Mouse (Mus musculus): Measurements from ENCODE around the gene Mul1.
A peak's percentile ranks its signal among the peaks of the same experiment; 100 is the strongest.

Gene Mul1

DNA sequence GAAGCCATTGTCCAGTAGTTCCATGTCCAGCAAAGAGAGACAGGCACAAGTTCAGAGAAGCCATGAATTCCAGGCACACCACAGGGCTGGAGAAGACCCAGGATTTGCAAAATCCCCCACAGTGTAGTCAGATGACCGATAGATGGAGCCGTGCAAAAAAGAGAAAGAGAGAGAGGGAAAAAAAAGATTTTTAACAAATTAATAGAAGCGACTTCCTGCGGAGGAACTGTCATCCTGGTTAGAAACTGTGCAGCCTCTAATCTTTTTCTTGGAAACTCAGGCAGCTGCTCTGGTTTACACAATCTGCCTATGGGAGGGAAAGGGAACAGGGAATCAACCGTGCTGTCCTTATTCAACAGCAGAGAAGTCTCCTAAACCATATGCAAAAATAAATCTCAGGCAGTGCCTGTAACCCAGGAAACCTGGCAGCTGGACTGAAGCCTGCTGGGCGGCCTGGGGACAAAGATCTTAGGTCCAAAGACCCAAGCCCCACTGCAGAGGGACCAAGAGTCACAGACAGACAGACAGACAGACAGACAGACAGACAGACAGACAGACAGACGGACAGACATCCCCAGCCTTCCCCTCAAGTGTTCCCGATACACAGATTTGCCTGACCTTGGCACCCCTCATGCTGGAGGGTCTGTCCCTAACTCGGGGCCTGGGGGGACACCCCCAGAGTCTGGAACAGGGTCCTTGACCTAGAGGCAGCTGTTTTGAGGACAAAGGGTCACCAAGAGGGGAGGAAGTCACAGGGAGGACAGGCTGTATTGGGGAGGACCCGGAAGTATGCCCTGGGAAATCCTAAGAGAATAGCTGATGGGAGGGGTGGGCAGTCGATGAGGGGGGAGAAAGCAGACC, 28.7 kb downstream of the Mul1 start:
- DNase-seq = no peak

DNA sequence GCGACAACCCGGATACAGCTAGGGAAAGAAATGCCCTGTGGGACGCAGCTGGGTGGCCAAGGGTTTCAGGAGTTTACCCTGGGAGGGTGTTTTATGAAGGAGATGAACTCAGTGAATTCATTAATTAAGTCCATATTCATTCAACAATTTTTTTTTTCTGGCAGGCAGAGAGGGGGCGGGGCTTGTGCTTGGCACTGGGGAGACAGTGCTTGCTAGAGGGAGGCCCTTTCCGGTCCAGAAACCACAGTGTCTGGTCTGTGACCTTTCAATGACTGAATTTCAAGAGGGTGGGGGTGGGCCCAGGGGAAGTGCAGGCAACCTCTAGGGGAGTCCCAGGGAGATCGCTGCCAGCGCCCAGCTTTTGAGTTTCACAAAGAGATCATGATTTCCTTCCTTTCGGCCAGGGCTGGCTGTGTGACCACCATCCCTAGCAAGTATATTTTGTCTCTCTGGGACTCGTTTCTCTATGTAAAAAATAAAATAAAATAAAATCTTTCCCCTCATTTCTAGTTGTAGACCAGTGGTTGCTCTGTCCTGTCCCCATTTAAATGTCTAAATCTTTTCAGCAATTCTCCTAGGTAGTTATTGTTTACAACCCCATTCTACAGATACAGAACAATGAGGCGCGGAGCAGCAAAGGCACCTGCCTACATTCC, 29.5 kb downstream of the Mul1 start:
- peak; percentile 43 for DNase-seq

DNA sequence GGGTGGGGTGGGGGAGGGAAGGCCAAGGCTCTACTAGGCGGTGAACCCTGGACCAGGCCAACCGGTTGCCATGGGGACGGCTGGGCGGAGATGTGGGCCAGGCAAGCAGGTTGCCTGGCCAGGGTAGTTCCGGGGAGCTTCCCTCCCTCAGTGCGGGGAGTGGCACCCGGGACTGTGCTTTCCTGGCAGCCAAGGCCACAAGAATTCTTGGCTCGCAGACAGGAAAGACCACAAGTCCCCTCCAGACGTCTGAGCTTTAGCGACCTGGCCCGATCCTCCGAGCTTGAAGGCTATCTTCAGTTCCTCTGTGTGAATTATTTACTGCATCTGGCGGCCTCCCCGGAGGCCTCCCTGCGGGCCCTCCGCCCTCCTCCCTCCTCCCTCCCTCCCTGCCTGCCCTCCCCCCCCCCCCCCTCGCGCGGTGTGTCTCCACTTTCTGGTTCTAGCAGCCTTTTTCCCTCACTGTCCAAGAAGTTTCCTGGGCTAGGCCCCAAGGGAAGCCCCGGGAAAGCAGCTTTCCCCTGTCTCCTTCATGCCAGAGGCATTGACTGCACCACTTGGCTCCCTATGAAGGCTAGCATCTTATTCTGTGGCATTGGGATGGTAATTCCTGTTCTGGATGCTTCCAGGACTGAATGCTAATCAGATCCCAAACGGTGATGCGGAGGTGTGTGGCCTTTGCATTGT, 30.3 kb downstream of the Mul1 start:
- no peak for DNase-seq

DNA sequence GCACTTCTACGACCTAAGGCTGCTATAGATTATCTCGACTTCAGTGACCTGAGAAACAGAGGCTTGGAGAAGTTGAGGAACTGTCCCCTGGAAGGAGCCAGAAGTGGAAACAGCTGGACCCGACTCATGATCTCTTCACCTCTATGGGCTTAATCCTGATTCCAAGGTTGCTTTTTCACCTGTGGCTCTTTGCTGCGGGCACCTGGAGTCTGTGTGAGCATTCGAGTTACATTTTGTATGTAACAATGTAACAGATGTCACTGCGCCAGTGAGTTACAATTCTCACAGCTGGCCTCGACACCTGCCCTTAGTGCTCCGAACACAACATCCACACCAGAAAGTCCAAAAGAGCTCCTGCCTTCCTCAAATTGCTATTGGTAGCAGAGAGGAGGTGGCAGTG, 31.0 kb downstream of the Mul1 start:
- no peak for DNase-seq

DNA sequence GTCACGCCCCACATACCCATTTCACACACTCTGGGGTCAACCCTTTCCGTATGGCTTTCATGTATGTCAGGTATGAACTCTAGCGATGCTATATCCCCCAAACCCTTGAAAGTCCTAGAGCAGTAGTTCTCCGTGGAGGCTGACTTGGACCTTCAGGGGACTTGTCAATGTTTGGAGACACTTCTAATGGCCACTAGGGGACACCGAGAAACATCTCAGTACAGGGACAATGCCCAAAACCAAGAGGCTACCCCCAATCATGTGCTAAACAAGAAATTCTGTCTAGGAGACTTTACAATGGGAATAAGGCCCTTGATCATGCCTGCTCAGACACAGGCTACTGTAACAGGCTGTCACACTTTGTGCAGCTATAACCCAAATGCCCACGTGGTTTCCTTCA, 32.2 kb downstream of the Mul1 start:
- DNase-seq = no peak

DNA sequence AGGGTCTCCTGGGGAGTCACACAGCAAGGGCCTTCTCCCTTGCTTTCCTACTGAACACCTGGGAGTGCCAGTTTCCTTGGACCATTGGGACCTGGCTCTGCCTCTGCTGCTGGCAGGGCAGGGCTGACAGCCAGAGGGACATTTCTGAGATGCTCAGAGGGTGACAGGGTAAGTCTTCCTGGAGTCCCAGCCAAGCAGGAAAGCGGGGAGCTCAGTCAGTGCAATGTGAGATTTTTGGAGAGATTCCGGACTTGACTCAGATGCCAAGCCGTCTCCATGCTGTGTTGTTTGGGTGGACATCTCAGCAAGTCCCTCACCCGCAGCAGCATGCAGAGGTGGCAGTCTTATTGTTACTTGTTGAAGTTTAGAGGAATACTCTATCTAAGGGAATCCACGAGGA, 33.0 kb downstream of the Mul1 start:
- no peak for DNase-seq

DNA sequence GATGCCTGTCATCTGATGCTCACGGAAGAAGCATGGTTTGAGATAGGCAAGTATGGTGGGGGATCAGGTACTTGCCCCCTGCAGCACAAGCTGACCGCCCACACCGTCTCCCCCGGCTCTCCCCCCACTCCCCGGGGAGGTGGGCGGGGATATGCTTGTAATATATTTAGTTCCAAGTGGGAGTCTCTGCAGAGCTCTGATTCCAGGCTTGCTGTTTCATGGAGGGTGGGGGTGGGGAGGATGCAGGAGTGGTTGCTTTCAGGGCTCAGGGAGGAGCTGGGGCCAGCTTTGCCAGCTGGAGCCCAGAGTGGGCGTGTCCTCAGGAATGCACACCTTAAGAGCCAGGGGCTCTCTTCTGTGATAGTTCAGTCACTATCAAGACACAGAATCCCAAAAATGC, 34.6 kb downstream of the Mul1 start:
- no peak for DNase-seq

DNA sequence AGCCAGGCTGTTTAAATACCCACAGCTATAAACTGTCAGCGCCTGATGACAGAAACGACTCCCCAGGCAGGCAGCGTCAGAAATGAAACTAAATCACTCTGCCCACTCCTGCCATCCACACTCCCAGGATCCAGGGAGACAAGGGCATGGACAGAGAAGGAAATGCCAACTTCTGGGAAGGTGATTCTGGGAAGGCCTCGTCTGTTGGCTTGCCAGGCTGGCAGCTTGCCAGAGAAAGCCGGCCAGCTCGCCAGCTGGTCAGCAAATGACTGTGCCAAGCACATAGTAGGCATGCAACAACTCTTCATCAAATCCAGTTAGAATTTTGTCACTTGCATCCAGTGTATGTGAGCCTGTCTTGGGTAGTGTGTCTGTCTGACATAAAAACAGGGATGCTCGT, 36.8 kb downstream of the Mul1 start:
- DNase-seq = no peak

DNA sequence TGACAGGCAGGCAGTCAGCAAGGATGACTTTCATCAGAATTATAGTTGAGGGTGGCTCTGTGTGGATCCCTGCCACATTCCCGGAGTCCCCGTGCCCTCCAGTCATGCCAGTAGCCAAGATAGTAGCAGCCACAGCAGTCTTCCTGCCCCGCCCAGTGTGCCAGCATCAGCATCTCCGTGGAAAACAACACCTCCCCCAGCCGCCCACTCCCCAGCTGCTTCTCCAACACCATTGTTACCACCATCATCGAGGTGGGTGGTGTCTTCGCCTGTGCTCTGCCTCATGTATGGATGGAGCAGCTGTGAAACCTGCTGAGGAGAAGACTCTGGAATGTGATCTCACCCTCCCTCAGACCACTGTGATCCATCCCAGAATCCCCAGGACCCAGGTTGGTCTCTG, 45.1 kb downstream of the Mul1 start:
- no peak for DNase-seq

DNA sequence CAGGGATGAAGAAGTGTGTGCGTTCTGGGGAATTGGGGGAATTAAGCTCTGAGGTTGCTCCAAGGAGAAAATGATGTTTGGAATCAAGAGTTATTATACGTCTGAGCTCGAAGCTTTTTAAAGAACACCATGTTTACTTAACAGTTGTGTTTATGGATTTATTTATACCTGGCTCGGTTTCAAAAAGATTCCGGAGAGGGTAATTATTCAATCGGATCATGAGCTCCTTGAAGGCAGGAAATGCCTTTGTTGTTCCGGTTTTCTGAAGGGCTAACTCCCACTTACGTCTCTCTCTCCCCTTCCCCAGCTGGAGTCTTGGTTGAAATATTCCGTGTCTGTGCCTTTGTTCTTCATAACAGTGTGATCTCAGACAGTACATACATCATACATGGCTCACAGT, 46.5 kb downstream of the Mul1 start:
- DNase-seq = no peak

DNA sequence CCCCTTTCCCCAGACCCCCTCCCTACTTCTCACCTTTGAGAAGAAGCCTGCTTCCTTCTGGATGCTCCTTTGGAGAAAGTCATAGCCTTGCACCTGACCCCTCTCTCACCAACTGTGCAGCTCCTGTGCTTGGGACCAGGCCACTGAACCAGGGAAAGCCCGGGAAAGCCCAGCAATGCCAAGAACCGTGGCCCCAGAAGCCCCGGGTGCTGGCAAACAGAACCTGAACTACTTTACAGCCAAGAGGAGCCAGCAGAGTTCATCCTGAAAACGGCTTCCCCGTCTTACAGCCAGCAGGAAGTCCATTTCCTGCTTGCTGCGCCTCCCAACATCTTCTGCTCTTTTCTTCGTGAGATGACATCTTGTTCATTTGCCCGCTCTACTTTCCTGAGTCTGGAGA, 48.2 kb downstream of the Mul1 start:
- no peak for DNase-seq

DNA sequence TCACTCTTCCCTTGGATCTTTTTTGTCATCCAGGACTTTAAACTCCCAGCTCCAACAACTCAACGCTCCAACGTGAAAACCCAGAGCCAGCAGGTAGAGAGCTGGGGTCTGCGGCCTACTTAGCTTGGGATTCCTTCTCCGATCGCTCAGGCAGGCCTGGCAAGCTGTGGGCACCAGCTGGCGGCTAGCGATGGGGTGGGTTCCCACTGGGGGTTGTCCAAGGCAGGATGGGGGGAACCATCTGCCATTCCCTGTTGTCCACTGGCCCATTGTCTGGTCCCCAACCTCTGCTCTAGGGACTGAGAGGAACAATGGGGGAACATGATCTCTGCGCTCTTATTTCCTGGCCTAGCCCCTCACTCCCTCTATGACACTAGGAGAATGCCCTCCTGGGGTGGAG, 53.8 kb downstream of the Mul1 start:
- DNase-seq = no peak

DNA sequence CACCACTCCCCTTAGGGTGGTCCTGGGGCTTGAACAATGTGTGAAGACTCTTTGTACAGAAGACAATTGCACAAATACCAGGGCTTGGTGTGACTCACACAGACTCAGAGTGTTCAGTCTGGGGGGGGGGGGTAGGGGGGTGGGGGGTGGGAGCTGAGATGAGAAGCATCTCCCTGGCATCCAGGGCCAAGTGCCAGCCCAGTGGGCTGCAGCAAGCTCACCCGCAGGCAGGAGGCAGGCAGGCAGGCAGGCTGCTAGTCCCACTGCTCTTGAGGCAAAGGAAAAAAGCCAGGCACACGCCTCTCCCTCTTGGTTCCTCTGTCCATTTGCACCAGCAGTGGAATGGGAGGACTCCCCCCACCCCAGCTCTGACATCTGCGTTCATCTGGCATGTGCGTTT, 56.6 kb downstream of the Mul1 start:
- no peak for DNase-seq
